Mouse (Mus musculus): ENCODE measurements around the gene Dsp. TPM values are rescaled to one million over a fixed set of nuclear protein-coding genes. Genes with fewer than 3 reads are reported as not detected.
A peak's percentile ranks its signal among the peaks of the same experiment; 100 is the strongest.

Dsp gene
- polyA plus RNA-seq, 1 experiment from 2014 or later = 0.22 TPM

DNA sequence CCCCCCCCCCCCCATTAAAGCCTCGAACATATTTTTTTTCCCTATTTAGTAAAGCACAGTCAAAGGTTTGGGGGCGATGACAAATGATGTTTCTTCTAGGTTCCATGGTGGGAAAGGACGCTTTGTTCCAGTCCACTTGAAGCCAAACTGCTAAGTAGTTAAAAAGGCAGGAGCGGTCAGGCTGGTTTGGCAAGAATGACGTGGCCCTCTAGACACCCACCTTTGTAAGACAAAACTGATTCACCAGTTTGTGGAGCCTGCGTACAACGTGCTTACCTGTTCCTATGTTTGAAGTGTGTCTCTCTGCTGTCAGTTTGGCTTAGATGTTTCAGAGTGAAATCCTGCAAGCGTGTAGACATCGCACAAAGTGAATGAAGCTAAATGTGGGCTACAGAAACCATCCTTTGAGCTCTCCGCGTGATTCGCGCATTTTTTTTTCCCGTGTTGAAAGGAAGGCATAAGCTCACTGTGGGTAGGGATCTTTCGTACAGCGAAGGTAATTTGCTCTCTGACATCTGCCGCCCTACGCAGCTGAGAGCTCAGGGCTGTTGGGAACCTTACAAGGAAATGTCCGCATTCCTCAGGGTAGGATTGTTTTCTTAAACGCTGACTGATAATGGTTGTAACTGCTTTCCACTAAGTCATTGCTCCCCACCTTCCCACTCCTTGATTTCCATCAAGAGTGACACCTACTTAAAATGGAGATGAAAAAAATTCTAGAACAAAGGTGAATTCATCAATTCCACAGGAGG lies 6.0 kb upstream of the Dsp start:
- WGBS = 11% methylated on average over 20 of the region's 20 CpGs
- H3K4me3 ChIP-seq = peak overlapping the region; percentile 7; the same call in 1 of the 2 replicates

DNA sequence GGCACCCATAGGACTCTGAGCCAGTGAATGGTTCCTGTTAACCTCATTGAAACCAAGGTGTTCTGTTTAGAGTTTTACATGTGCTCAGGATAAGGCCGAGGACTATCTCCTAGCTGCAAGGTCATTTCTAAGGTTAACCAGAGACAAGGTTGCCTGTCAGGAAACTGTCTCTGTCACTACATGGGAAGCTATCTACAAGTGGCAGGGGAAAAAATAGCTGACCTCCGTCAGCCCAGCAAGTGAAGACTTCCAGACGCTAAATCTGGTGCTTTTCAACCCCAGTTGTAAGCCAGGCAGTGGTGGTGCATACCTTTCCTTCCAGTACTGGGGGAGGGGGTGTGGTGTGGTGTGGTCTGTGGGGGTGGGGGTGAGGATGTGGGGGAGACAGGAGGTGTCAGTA lies 2.7 kb upstream of the Dsp start:
- no peak for ATAC-seq (ENCODE audit: low FRiP score, low read depth)

More for the DNA sequence above, 6.0 kb upstream of the Dsp start:
- Histone ChIP-seq H3K27me3 (peaks cover 34% of the 10 kb centered on the region), H3K4me2 (peak overlapping the region; percentile 26; the same call in 1 of the 2 replicates), H3K36me3 (no peaks in the 10 kb centered on the region), H3K27ac (replicated peaks) (no peak overlapping the region), H3K4me1 (replicated peaks) (peaks cover 3% of the 10 kb centered on the region; the same call in 1 of the 2 replicates), H3K9ac (no peak overlapping the region), H3K9me3 (no peaks in the 10 kb centered on the region)
- no peak for ATAC-seq (ENCODE audit: low FRiP score, low read depth)

DNA sequence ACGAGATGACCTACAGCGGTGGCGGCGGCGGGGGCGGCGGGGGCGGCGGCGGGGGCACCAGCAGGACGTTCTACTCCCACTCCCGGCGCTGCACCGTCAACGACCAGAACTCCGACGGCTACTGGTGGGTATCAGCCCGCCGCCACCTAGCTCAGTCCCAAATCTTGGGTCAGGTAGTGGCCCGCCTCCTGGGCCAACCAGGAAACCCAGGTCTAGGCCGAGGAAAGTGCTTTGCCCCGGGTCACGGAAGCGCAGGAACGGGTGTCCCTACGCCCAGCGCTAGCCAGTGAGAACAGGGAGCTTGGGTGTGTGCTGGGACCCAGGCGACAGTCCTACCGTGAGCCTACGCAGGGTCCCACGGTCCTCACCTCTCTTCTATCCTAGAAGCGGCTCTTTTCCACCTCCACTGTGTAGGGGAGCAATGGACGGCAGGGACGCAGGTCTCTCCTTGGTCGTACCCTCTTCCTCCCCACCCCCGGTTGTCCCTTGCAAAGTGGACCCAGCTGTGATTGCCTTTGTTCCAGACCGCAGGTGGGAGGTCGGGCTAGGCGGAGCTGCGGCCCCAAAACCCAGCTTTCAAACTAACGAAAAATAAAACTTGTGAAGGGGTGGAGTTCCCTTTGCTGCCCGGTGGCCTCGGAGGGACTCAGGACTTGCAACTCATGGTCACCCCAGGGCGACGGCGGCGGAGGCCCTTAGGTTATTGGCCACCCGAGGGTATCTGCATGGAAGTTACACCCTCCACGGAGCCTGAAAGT lies 756 bp downstream of the Dsp start:
- peak; percentile 63; the same call in 1 of the 2 replicates for ATAC-seq (ENCODE audit: low FRiP score, low read depth)
- H3K4me2 ChIP-seq = peak overlapping the region; percentile 89
- H3K27me3 ChIP-seq = peaks cover 86% of the 10 kb centered on the region
- no peak overlapping the region for H3K9ac ChIP-seq
- H3K27ac ChIP-seq (replicated peaks) = no peak overlapping the region
- no peaks in the 10 kb centered on the region for H3K36me3 ChIP-seq
- H3K4me3 ChIP-seq = peak overlapping the region; percentile 43
- H3K4me1 ChIP-seq (replicated peaks) = peaks cover 20% of the 10 kb centered on the region
- no peaks in the 10 kb centered on the region for H3K9me3 ChIP-seq
- under 1% methylated on average over 41 of the region's 49 CpGs for WGBS

More for the DNA sequence above, 2.7 kb upstream of the Dsp start:
- Histone ChIP-seq H3K9ac (no peak overlapping the region), H3K9me3 (no peaks in the 10 kb centered on the region), H3K4me3 (no peak overlapping the region), H3K4me1 (replicated peaks) (peaks cover 24% of the 10 kb centered on the region), H3K27me3 (peaks cover 61% of the 10 kb centered on the region), H3K4me2 (no peak overlapping the region), H3K36me3 (no peaks in the 10 kb centered on the region), H3K27ac (replicated peaks) (no peak overlapping the region)
- 59% methylated on average over 3 of the region's 3 CpGs for WGBS

DNA sequence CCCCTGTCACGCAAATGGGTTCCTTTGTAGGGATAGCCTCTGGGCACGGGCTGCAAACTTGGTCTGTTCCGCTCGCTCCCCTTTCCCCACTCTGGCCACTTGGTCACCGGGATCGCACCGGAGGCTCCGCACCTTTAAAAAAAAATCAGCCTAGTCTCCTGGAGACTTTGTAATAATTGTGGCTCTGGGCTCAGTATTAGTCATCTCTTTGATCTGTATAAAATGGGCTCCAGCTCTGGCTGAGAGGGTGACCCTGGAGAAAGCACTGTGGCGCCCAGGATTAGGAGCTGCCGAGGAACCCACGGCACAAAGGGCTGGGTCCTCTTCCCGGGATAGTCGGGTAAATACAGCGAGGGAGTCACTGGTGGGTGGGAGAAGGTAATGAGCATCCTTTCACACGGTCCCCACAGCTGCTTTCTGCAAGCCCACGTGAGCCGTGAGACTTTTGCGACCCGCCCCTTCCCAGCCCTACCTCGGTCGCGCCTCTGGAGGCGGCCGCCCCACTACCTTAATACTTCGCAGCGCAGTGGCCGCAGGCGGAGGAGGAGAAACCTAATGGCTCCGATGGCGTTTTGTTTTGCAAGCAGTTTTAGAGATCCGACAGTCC lies 1.4 kb downstream of the Dsp start:
- ATAC-seq (ENCODE audit: low FRiP score, low read depth) = no peak
- no peak overlapping the region for H3K9ac ChIP-seq
- under 1% methylated on average over 31 of the region's 31 CpGs for WGBS
- H3K27me3 ChIP-seq = peaks cover 85% of the 10 kb centered on the region
- peak overlapping the region; percentile 43 for H3K4me3 ChIP-seq
- H3K9me3 ChIP-seq = no peaks in the 10 kb centered on the region
- H3K4me2 ChIP-seq = peak overlapping the region; percentile 89
- H3K36me3 ChIP-seq = no peaks in the 10 kb centered on the region
- H3K27ac ChIP-seq (replicated peaks) = no peak overlapping the region
- H3K4me1 ChIP-seq (replicated peaks) = peaks cover 20% of the 10 kb centered on the region

DNA sequence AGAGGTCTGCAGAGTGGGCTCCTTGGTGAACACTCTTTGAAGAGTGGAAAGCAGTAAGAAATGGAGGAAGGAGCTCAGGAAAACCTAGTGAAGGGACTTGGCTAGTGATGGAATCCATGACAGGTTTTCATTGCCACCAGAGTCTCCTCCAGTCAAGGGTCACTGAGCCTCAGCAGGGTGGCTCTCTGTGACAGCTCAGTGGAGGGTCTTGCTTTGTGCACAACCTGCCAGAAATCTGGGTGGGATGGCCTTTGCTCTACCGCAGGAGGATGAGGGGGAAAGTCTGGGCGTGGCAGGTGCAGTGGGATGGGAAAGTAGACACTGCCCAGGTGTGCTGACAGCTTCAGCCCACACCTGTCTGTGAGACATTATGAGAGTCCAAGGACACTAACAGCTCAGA lies 4.4 kb downstream of the Dsp start:
- H3K27me3 ChIP-seq = peaks cover 79% of the 10 kb centered on the region
- H3K36me3 ChIP-seq = no peaks in the 10 kb centered on the region
- WGBS = 4% methylated on average over 2 of the region's 2 CpGs

DNA sequence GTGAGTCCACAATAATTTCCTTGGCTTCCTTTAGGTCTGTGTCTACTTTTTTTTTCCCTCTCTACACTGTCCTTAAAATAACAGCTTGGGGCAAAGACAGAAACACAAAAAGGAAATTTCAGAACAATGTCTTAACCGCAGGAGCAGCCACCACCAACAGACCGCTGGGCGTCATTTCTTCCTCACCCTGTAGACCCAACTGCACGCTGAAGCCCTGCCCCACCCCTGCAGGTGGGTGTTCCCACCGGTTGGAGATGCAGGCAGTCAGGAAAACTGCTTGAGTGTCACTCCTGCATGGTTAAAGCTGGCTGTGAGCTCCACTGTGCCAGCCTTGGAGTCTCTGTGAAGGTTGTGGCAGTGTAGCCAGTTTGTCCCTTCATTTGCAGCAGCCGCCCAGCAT lies 6.5 kb downstream of the Dsp start:
- no peak for ATAC-seq (ENCODE audit: low FRiP score, low read depth)
- H3K4me2 ChIP-seq = no peak overlapping the region
- H3K9me3 ChIP-seq = no peaks in the 10 kb centered on the region
- H3K27me3 ChIP-seq = peaks cover 62% of the 10 kb centered on the region
- no peak overlapping the region for H3K4me3 ChIP-seq
- H3K27ac ChIP-seq (replicated peaks) = no peak overlapping the region
- 24% methylated on average over 6 of the region's 6 CpGs for WGBS
- H3K36me3 ChIP-seq = no peaks in the 10 kb centered on the region
- H3K9ac ChIP-seq = no peak overlapping the region
- H3K4me1 ChIP-seq (replicated peaks) = peaks cover 3% of the 10 kb centered on the region

More for the DNA sequence above, 4.4 kb downstream of the Dsp start:
- H3K4me1 ChIP-seq (replicated peaks) = peaks cover 20% of the 10 kb centered on the region
- no peak overlapping the region for H3K27ac ChIP-seq (replicated peaks)
- no peak overlapping the region for H3K4me3 ChIP-seq
- ATAC-seq (ENCODE audit: low FRiP score, low read depth) = no peak
- H3K9ac ChIP-seq = no peak overlapping the region
- no peak overlapping the region for H3K4me2 ChIP-seq
- H3K9me3 ChIP-seq = no peaks in the 10 kb centered on the region

DNA sequence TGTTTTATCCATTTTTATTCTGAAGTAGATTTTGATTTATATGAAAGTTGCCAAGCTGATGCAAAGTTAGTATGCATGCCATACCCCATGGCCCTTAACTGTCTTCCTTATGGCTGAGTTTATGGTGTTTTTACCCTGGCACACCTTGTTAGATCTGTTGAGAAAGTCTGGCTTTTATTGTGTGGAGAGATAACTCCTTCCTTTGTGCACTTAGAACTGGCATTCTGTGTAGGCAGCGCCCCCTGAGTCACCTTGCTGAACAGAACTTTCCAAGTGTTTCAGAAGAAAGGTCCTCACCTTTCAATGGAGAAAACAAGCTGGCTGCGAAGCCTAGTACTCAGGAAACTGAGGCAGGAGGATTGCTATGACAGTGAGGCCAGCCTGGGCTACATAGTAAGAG lies 10.9 kb downstream of the Dsp start:
- Histone ChIP-seq H3K27me3 (peaks cover 23% of the 10 kb centered on the region), H3K4me2 (no peak overlapping the region), H3K9me3 (no peaks in the 10 kb centered on the region), H3K4me3 (no peak overlapping the region), H3K4me1 (replicated peaks) (no peaks in the 10 kb centered on the region), H3K9ac (no peak overlapping the region), H3K27ac (replicated peaks) (no peak overlapping the region), H3K36me3 (no peaks in the 10 kb centered on the region)
- ATAC-seq (ENCODE audit: low FRiP score, low read depth) = no peak
- WGBS = 79% methylated on average over 2 of the region's 2 CpGs

DNA sequence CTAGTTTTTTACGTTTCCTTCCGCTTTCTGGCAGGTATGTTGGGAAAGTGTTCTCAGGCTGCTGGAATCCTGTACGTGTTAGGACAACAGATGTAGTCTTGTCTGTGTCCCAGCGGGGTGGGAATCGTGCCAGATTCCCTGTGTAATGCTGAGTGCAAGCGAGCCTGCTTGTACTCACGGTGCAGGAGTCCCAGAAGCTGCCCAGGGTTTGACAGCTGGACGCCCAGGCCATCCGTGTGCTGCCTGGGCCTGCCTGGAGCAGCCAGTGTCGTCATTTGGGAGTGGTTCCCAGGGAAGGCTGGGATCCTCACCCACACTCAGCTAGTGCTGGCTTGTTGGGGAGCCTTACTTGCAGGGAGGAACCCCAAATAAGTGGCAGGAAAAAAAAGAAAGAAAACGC lies 11.6 kb downstream of the Dsp start:
- Histone ChIP-seq H3K4me1 (replicated peaks) (no peaks in the 10 kb centered on the region), H3K36me3 (no peaks in the 10 kb centered on the region), H3K4me3 (no peak overlapping the region), H3K9ac (no peak overlapping the region), H3K9me3 (no peaks in the 10 kb centered on the region), H3K27me3 (peaks cover 20% of the 10 kb centered on the region), H3K4me2 (no peak overlapping the region), H3K27ac (replicated peaks) (no peak overlapping the region)
- ATAC-seq (ENCODE audit: low FRiP score, low read depth) = peak; percentile 72; the same call in 1 of the 2 replicates
- 38% methylated on average over 11 of the region's 11 CpGs for WGBS

DNA sequence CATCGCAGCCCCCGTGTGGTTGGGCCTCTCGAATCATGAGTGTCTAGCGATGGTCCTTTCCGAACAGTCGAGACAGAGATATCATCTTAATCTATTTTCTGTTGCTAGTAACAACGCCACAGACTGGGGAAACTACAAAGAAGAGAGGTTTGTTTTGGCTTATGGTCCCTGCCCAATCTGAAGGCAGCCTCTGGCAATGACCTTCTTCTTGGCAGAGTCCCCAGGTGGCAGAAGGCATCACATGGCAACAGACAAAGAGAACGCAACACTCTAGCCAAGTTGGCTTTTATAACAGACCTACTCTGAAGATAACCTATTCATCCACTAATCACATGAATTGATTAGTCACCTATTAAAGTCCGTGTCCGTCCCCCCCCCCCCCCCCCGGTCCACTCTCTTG lies 13.8 kb downstream of the Dsp start:
- Histone ChIP-seq H3K27me3 (0 out of 2 replicates have a peak, but pooled peaks cover 2% of the 10 kb centered on the region), H3K9me3 (no peaks in the 10 kb centered on the region), H3K4me3 (no peak overlapping the region), H3K9ac (no peak overlapping the region), H3K27ac (replicated peaks) (no peak overlapping the region), H3K36me3 (no peaks in the 10 kb centered on the region), H3K4me2 (no peak overlapping the region), H3K4me1 (replicated peaks) (no peaks in the 10 kb centered on the region)
- 81% methylated on average over 11 of the region's 11 CpGs for WGBS
- ATAC-seq (ENCODE audit: low FRiP score, low read depth) = no peak

DNA sequence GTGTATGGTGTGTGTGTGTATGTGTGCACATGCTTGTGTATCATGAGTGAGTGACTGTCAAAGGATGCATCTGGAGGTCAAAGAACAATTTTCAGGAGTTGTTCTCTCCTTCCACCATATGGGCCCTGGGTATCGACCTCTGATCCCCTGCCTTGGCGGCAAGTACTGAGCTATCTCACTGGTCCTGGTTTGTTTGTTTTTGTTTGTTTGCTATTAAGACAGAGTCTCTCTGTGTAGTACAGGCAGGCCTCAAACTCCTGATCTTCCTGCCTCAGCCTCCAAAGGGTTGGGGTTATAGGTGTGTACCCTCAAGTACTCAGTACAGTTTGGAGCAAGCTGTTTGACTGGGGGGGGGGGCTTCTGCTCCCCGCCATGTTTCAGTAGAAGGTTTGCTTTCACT lies 16.0 kb downstream of the Dsp start:
- no peaks in the 10 kb centered on the region for H3K9me3 ChIP-seq
- no peak overlapping the region for H3K9ac ChIP-seq
- no peaks in the 10 kb centered on the region for H3K4me1 ChIP-seq (replicated peaks)
- no peak overlapping the region for H3K4me2 ChIP-seq
- H3K27ac ChIP-seq (replicated peaks) = no peak overlapping the region
- no peak overlapping the region for H3K4me3 ChIP-seq
- WGBS = 84% methylated on average over 3 of the region's 3 CpGs
- H3K36me3 ChIP-seq = no peaks in the 10 kb centered on the region
- no peak for ATAC-seq (ENCODE audit: low FRiP score, low read depth)
- no peaks in the 10 kb centered on the region for H3K27me3 ChIP-seq

DNA sequence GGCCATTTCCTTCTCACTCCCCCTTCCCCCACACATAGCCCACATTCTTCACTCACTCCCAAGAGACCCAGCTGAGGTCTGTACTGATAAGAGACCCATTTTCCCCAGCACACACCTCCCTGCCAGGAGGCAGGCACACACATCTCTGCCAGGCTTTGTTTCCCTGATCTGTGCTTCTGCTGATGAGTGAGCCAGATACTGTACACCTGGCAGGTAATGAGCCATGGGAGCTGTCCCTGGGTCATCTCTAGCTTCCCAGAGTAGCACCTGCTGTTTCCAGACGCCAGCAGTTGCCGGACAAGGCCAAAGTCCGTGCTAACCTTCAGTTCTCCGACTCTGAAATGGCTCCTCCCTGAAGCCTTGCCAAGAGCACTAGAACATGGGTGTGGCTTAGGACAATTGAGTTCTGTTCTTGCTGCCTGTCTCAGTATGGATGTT lies 19.6 kb downstream of the Dsp start:
- WGBS = 63% methylated on average over 4 of the region's 4 CpGs

DNA sequence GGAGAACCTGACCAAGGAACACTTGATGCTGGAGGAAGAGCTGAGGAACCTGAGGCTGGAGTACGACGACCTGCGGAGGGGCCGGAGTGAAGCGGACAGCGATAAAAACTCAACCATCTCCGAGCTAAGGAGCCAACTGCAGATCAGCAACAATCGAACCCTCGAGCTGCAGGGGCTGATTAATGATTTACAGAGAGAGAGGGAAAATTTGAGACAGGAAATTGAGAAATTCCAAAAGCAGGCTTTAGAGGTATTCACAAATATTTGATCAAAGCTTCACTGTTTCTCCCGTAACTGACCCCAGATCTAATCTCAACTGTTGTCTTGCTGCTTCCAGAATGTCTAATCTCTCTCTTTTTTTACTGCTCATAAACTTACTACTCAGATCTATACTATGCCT lies 42.3 kb downstream of the Dsp start:
- H3K4me3 ChIP-seq = no peak overlapping the region
- H3K9ac ChIP-seq = no peak overlapping the region
- H3K27ac ChIP-seq (replicated peaks) = no peak overlapping the region
- no peaks in the 10 kb centered on the region for H3K27me3 ChIP-seq
- no peaks in the 10 kb centered on the region for H3K4me1 ChIP-seq (replicated peaks)
- whole genome bisulfite sequencing = 81% methylated on average over 10 of the region's 10 CpGs
- no peaks in the 10 kb centered on the region for H3K36me3 ChIP-seq
- no peak for ATAC-seq (ENCODE audit: low FRiP score, low read depth)
- 0 out of 2 replicates have a peak, but pooled peaks cover 4% of the 10 kb centered on the region for H3K9me3 ChIP-seq
- no peak overlapping the region for H3K4me2 ChIP-seq

More for the DNA sequence above, 19.6 kb downstream of the Dsp start:
- H3K27me3 ChIP-seq = no peaks in the 10 kb centered on the region
- no peak for ATAC-seq (ENCODE audit: low FRiP score, low read depth)
- H3K4me2 ChIP-seq = no peak overlapping the region
- H3K36me3 ChIP-seq = no peaks in the 10 kb centered on the region
- H3K4me3 ChIP-seq = no peak overlapping the region
- H3K27ac ChIP-seq (replicated peaks) = no peak overlapping the region
- H3K4me1 ChIP-seq (replicated peaks) = no peaks in the 10 kb centered on the region
- no peak overlapping the region for H3K9ac ChIP-seq
- H3K9me3 ChIP-seq = no peaks in the 10 kb centered on the region

Data from hindbrain, embryonic 15.5 days (tissue).